Mouse (Mus musculus) frontal cortex, adult 2 months (tissue): Measurements from ENCODE around the gene Gstm3. TPM values are rescaled to one million over a fixed set of nuclear protein-coding genes. Genes with fewer than 3 reads are reported as not detected.
"Not testable (repeated sequence)": the region's sequence is repeated elsewhere in the genome, so short reads cannot be mapped to it uniquely, and the experiment has no call there.

Experiments used
- DNase-seq, 2 experiments: peaks; one replicate each; pipeline ENCODE4 v3.0.0; 2022; ENCODE audit warnings: low spot score in 1 of 2; ENCODE audit errors: extremely low spot score in 1 of 2
- polyA plus RNA-seq: library from polyadenylated mRNA; depleted of rRNA; stranded (reverse); fragments of >200 nt; gene quantifications from 2 replicates; pipeline ENCODE4 v1.2.3, GENCODE M21; 2012; rRNA removed

Gstm3 gene
- not detected in 2 replicates for polyA plus RNA-seq

- no peak for DNase-seq
These were observed at the start of gene Gstm3 for GRCm38 (mm10) chr3:107968724-107969395. Gene Gstm3 (minus strand): TSS chr3:107969283.

GRCm38 (mm10) chr3:108018190-108018820 is 49.2 kb upstream of the Gstm3 start:
- no peak for DNase-seq

- DNase-seq = peak; percentile 89 to 97
These were observed 48.5 kb upstream of the Gstm3 start, which contains the start of gene Gstm1 for GRCm38 (mm10) chr3:108017473-108018189. Gene Gstm1 (minus strand): TSS chr3:108017973.

DNA sequence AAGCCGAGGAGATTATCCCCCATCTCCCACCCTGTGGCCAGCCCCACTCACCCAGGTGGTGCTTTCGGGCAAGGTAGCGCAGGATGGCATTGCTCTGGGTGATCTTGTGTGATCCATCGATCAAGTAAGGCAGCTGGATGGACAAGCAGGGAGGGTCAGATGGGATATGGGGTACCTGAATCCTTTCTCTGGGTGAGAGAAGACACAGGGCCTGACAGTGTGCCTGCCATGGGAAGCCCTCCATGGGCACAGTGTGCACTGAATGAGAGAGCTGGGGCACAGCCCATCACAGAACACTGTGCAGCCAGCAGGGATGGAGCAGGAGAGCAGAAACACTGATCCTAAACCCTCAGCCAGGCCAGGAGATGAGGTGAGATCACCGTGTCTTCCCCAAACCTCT is 47.4 kb upstream of the Gstm3 start:
- not testable (repeated sequence) for DNase-seq

- DNase-seq = no peak
These were observed 45.9 kb upstream of the Gstm3 start for GRCm38 (mm10) chr3:108014974-108015346.

DNA sequence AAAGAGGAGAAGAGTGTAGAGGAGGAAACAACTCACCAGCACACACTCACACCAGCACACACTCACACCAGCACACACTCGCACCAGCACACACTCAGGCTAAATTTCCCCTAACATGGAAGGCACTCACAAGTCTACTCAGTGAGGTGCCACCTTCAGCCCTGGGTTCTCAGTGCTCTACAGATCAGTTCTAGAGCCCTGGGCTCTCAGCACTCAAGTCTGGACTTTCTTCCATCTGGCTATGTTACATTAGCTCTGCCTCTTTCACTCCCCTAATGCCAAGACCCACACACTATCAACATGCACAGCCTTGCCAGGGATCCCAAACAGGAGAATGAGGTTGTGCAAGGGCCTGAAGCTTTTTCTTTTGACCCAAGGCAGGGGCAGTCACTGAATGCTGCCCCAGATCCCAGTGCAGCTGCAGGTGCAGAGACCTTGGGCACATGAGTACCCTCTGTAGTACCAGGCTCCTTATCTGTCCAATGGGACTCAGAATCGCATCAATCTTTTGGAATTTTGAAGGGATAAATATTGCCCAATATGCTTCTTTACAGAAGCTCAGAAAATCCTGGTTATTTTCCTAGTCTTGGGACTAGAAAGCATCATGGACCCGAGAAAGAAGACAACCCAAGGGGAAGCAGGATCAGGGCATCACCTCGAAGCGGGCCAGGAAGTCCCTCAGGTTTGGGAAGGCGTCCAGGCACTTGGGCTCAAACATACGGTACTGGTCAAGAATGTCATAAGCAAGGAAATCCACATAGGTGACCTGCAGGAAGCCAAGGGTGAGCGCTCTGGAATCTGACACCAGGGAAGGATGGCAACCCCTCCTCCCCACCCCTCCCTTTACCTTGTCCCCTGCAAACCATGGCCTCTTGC is 45.3 kb upstream of the Gstm3 start:
- DNase-seq = no peak

GRCm38 (mm10) chr3:108013331-108013871 is 44.3 kb upstream of the Gstm3 start:
- DNase-seq = peak; percentile 46 to 83

DNA sequence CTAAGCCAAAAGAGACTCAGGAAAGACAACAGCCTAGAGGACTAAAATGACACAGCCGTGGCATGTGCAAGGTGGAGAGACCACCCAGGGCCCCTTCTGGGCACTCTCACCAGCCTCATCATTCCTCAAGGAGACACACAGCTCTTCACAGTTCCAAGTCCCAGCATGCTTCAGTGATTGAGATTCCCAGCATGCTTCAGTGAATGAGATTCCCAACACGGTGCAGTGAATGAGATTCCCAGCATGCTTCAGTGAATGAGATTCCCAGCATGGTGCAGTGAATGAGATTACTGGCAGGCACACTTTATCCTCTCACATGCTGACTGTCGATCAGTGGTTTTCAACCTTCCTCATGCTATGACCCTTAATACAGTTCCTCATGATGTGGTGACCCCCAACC is 42.5 kb upstream of the Gstm3 start:
- DNase-seq = no peak

GRCm38 (mm10) chr3:108010286-108010685 is 41.2 kb upstream of the Gstm3 start:
- no peak for DNase-seq

DNA sequence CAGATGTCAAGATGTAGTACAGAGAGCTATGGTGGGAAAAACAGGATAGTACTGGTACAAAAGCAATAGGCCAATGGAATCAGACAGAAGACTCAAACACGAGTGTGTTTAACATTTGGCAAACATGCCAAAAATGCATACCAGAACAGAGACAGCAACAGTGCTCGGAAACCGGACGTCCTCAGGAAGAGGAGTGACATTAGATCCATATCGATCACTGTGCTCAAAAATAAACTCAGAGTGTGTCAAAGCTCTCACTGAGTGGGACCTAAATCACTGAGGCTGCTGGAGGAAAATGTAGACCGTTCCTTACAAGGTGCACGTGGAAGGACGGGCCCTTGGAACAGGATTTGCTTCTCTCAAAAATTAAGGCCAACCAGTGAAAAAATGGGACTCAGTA is 32.9 kb upstream of the Gstm3 start:
- no peak for DNase-seq

GRCm38 (mm10) chr3:107999491-107999890 is 30.4 kb upstream of the Gstm3 start:
- no peak for DNase-seq

DNA sequence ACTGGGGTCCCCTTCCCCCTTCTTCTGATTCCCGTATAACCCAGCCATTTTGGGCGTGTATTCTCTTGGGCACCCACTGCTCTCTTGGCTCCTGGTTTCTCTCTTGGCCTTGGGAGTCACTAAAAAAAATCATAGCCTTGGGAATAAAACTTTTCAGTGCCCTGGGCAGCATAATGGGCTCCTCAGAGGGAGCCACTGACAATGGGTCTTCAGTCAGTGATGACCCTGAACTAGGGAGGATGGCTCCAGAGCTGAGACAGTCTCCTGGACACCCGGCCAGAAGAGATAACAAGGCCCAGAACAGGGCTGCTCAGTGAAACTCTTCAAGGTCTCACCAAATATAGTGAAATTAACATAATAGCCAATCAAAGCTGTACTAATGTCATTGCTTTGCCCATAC is 29.5 kb upstream of the Gstm3 start:
- DNase-seq = no peak

- no peak for DNase-seq
These were observed 27.5 kb upstream of the Gstm3 start for GRCm38 (mm10) chr3:107996576-107996975.

GRCm38 (mm10) chr3:107995974-107996373 is 26.9 kb upstream of the Gstm3 start:
- not testable (repeated sequence) for DNase-seq

DNA sequence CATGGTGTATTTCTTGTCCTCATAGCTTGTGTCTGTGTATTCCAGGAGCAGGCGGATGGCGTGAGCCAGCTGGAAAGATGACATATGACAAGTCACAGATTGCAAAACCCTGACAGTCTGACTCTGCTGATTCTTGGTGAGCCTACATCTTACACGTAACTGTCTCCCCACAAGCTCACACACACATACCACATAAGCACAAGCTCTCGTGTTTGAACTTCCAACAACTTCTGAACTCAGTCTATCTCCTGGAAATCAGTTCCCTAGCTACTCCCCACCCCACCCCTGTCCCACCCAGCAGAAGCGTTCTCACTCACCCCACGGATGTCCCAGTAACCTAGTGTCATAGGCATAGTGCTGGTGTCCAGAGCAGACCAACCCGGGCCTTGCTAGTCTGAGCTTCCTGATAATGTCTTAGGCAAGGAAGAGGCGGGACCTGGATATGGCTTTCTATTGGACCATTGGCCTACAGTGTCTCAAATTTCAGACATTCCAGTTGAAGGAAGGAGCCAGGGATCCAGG is 17.0 kb upstream of the Gstm3 start, which contains the start of gene Gstm2:
Gene Gstm2 (minus strand): TSS at position 413 of the 522 bp plus-strand sequence.
- no peak for DNase-seq

DNA sequence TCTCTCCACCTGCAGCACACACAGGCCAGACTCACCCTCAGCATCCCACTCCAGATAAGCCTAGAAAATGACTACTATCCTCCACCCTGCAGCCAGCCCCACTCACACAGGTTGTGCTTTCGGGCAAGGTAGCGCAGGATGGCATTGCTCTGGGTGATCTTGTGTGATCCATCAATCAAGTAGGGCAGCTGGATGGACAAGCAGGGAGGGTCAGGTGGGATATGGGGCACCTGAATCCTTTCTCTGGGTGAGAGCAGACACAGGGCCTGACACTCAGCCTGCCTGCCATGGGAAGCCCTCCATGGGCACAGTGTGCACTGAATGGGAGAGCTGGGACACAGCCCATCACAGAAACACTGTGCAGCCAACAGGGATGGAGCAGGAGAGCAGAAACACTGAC is 16.1 kb upstream of the Gstm3 start:
- not testable (repeated sequence) for DNase-seq

DNA sequence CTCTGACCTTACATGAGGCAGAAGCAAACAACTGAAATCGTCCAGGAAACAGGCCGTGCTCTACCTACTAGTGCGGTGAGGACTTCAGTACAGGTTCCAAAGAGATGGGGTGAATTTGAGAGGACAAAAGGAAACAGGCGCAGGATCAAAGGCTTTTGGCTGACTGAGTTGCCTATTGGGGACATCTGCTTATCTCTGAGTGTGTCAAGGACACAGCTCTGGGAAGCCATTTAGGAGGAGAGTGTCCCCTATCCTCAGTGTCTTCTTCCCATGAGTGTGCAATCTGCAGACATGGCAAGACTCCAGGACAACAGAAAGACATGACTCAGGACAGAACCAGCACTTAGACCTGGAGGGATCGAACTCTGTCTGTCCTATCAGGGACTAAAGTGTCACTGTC is 15.4 kb upstream of the Gstm3 start:
- DNase-seq = no peak

DNA sequence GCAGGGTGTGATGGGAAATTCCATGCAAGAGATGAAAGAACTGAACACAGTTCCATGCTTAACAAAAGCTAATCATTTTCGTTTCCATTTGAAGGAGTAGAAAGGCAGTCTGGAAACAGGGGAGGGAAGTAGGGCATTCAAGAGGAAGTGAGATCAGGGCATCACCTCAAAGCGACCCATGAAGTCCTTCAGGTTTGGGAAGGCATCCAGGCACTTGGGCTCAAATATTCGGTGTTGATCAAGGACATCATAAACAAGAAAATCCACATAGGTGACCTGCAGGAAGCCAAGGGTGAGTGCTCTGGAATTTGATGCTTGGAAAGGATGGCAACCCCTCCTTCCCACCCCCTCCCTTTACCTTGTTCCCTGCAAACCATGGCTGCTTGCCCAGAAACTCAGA is 14.7 kb upstream of the Gstm3 start:
- no peak for DNase-seq

DNA sequence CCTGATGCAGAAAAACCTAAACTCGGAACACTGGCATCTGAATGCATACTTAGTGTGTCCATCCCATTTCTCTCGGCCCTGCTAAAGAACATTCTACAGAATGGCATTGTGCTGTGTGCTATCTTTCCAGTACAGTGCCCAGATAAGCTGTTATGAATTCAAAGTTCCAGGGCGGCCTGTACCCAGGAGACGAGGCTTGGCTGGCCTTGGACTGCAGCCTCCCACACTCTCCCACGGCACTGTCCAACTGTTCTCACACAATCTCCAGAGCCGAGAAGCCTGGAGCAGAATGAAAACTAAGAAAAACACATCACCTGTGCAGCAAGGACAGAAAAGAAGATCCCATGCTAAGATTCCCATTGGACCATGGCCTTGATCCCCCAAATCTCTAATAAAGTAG is 13.6 kb upstream of the Gstm3 start:
- DNase-seq = no peak

DNA sequence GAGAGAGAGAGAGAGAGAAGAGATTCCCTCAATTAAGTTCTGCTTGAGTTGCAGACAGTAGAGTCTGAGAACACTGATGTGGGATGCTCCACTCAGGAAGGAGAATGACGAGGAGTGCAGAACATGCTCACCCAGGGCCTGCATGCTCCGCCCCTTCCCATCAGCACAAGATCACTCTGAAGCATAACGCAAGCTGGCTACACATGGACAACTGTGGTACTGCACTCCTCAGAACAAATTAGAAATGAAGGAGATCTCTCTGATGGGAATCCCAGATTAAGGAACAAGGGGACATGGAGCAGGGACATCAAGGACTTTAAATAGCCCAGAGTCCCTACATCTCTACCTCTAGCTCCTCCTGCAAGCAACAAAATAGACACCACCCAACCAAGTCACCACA is 12.2 kb upstream of the Gstm3 start:
- no peak for DNase-seq
